Mouse (Mus musculus) gastrocnemius, postnatal 36 days (tissue): ENCODE data around the gene Cldn4. TPM values are rescaled to one million over a fixed set of nuclear protein-coding genes. Genes with fewer than 3 reads are reported as not detected.

ENCODE experiments used
- DNase-seq, 2 experiments: peaks; one replicate each; pipeline ENCODE4 v3.0.0; 2022
- intact Hi-C: fragments of 180-260 bp; cut with DNase I; formaldehyde crosslinking; loops from one replicate; pipeline ENCODE4 v1.15.1; 2025
- total RNA-seq, 2 experiments: library from RNA; stranded (reverse); gene quantifications; 2 replicates each; pipeline ENCODE4 v1.2.3; 2021

The Cldn4 gene
- total RNA-seq, 2 experiments from 2014 or later, result not detected

DNA sequence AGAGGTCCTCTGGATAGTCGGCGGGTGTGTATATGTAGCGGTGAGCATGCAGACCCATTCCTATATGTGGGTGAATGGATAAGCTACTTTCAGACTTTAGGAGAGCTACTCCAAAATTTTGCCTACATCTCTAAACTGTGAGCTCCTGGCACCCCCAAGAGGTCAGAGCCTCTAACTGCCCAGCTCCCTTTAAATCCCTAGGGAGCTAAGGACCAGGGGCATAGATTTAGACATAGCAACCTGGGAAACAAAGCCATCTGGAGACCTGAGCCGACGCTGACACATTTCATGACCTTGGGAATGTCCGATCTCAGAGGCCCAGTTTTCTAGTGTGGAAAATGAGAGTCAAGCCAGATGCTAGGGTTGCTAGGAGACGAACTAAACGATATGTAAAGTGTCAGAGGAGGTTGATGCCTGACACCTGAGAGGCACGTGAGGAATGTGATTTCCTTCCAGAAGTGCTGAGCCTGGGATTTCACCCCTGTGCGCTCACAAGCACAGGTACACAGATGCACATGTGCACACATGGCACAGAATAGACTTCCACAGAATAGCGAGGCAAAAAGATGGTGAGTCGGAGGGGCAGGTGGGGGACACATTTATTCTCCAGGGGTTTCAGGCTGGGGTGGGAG is 45.6 kb downstream of the Cldn4 start:
- peak in 1 of 2 experiments; percentile 23 for DNase-seq
- intact Hi-C loops, result loop anchor here (2.0 kb wide), 1 partner anchor 152 kb away; no protein-coding TSS in a partner anchor

- intact Hi-C loops, result no loop called here
- no peak for DNase-seq
These were observed 49.1 kb downstream of the Cldn4 start for GRCm38 (mm10) chr5:134897596-134897995.

DNA sequence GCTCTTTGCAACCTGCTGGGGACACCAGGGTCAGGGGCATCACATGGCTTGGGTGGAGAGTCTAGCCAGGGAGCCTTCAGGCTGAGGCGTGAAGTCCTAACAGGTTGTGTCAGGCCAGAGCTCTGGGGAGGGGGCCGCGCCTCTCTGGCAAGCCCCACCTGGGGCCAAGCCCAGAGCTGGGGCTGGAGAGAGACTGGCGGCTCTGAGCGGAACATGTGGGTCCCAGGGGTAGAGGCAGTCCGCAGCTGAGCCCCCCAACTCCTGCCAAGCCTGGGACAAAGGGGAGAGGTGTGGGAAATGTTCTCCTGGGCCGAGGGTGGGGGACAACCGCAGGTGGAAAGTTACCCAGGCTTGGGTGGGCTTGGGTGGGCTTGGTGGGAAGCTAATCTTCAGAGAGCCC is 49.8 kb downstream of the Cldn4 start:
- intact Hi-C loops, result no loop called here

DNA sequence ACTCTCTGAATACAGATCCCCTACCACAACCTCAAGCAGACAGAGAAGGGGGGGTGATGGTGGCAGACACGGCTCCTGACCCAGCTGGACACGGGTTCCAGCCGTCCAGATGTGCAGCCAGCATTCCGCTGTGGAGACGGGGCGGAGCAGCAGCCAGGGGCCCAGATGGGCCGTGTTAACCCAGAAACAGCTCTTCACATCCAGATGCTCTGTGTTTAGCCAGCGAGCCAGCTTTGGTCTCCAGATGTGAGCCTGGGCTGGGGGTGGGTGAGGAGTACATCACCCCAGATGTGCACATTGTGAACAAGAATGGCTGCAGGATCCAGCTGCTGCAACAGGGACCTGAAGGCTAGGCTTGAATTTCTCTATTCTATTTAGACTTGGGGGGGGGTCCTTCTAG is 51.4 kb downstream of the Cldn4 start:
- intact Hi-C loops, result no loop called here
- no peak for DNase-seq

More for the DNA sequence above, 49.8 kb downstream of the Cldn4 start:
- DNase-seq, result no peak

Other genes with a start within 250 kb of the Cldn4 start
- 10 to 100 TPM; 24.0 to 41.8 TPM for gene Eln, start 199.6 kb downstream of the Cldn4 start, total RNA-seq
- gene Tmem270, start 40.2 kb downstream of the Cldn4 start, total RNA-seq, result not detected
- gene Cldn13, start 31.4 kb downstream of the Cldn4 start, total RNA-seq, result not detected
- gene Mettl27, start 14.6 kb downstream of the Cldn4 start, total RNA-seq, result 1 to 10 TPM; 5.1 to 6.4 TPM
- not detected for gene Cldn3, start 39.3 kb upstream of the Cldn4 start, total RNA-seq
- gene Abhd11, start 62.2 kb upstream of the Cldn4 start, total RNA-seq, result 10 to 100 TPM; 51.6 to 57.0 TPM
- under 1 TPM; 0.59 to 0.74 TPM for gene Stx1a, start 76.5 kb upstream of the Cldn4 start, total RNA-seq
- 10 to 100 TPM; 25.4 to 27.3 TPM for gene Dnajc30, start 117.3 kb upstream of the Cldn4 start, total RNA-seq
- gene Bud23, start 118.0 kb upstream of the Cldn4 start, total RNA-seq, result 10 to 100 TPM; 26.9 to 30.0 TPM
- gene Vps37d, start 131.3 kb upstream of the Cldn4 start, total RNA-seq, result under 1 TPM; 0.33 to 0.49 TPM
- 10 to 100 TPM; 62.4 to 79.9 TPM for gene Mlxipl, start 143.0 kb upstream of the Cldn4 start, total RNA-seq
- 1 to 10 TPM; 9.7 to 9.8 TPM for gene Tbl2, start 202.7 kb upstream of the Cldn4 start, total RNA-seq
- 10 to 100 TPM; 23.6 to 26.9 TPM for gene Bcl7b, start 221.3 kb upstream of the Cldn4 start, total RNA-seq
- gene Baz1b, start 240.3 kb upstream of the Cldn4 start, total RNA-seq, result 10 to 100 TPM; 26.1 to 26.3 TPM